Comparison of ENCODE assay signal across 8 mouse cellular contexts in genomic region chr13:22043503-22044431, GRCm38 (mm10). TPM values are rescaled to one million over a fixed set of nuclear protein-coding genes. Genes with fewer than 3 reads are reported as not detected.
DNase-seq lines count a peak whose midpoint lies in the region; ATAC-seq and TF ChIP-seq lines count a peak whose summit lies in the region.

No protein-coding gene starts in this region.

- peak overlapping the region; percentile 46 for H3K4me3 ChIP-seq in cortical plate, adult 2 months (ENCODE audit: insufficient read depth, low read length)
- H3K4me3 ChIP-seq in hindbrain, embryonic 12.5 days, result peak overlapping the region; percentile 35
- peak overlapping the region; percentile 39 for H3K4me3 ChIP-seq in stomach, embryonic 15.5 days (replicated peaks)

- no peaks in the 10 kb centered on the region for H3K9me3 ChIP-seq in hindbrain, embryonic 12.5 days (replicated peaks)
- no peaks in the 10 kb centered on the region for H3K9me3 ChIP-seq in stomach, embryonic 15.5 days

- H3K4me2 ChIP-seq in hindbrain, embryonic 12.5 days (replicated peaks), result peak overlapping the region; percentile 61
- peak overlapping the region; percentile 62 for H3K4me2 ChIP-seq in stomach, embryonic 15.5 days

- 1% methylated on average over 10 of the region's 14 CpGs for WGBS in hindbrain, embryonic 12.5 days
- under 1% methylated on average over 14 of the region's 14 CpGs for WGBS in stomach, embryonic 15.5 days

- no peak for TF ChIP-seq CTCF in cortical plate, adult 2 months (IDR thresholded peaks at IDR 0.05; ENCODE audit: extremely low read depth, insufficient read depth, low read length)

- H3K4me1 ChIP-seq in cortical plate, adult 2 months (ENCODE audit: control insufficient read depth, insufficient read depth, low read length), result no peaks in the 10 kb centered on the region
- peaks cover 20% of the 10 kb centered on the region for H3K4me1 ChIP-seq in hindbrain, embryonic 12.5 days
- peaks cover 8% of the 10 kb centered on the region; the same call in 1 of the 2 replicates for H3K4me1 ChIP-seq in stomach, embryonic 15.5 days

- DNase-seq in cerebellum, adult 11-12 months, result peak; percentile 45
- DNase-seq in cerebellum, postnatal 25 days, result no peak
- peak; percentile 89 for DNase-seq in 3T3-L1 (ENCODE audit: low read depth, low spot score)
- peak; percentile 57 for DNase-seq in lung, postnatal 25 days (ENCODE audit: low spot score)
- DNase-seq in T-cell, adult 2 months (ENCODE audit: low spot score), result no peak

- no peak overlapping the region for H3K27ac ChIP-seq in cortical plate, adult 2 months (ENCODE audit: insufficient read depth, low read length)
- peak overlapping the region; percentile 85 for H3K27ac ChIP-seq in hindbrain, embryonic 12.5 days
- H3K27ac ChIP-seq in stomach, embryonic 15.5 days, result peak overlapping the region; percentile 85

- peak; percentile 18 for ATAC-seq in hindbrain, embryonic 12.5 days (ENCODE audit: low FRiP score)
- peak; percentile 6; the same call in 1 of the 2 replicates for ATAC-seq in stomach, embryonic 15.5 days (ENCODE audit: insufficient read depth, low FRiP score, low read depth)

- no peaks in the 10 kb centered on the region for H3K36me3 ChIP-seq in hindbrain, embryonic 12.5 days
- no peaks in the 10 kb centered on the region for H3K36me3 ChIP-seq in stomach, embryonic 15.5 days

- H3K27me3 ChIP-seq in hindbrain, embryonic 12.5 days, result no peaks in the 10 kb centered on the region
- H3K27me3 ChIP-seq in stomach, embryonic 15.5 days (replicated peaks), result no peaks in the 10 kb centered on the region

- TF ChIP-seq POLR2A in cortical plate, adult 2 months (IDR thresholded peaks at IDR 0.05; ENCODE audit: extremely low read depth, insufficient read depth, low read length), result no peak

- H3K9ac ChIP-seq in hindbrain, embryonic 12.5 days, result peak overlapping the region; percentile 49
- peak overlapping the region; percentile 25; the same call in 1 of the 2 replicates for H3K9ac ChIP-seq in stomach, embryonic 15.5 days

RNA-seq across cellular contexts. Expression of gene Hist1h2bj, which starts 0.8 kb away (rescaled TPM):
- polyA plus RNA-seq in cortical plate, adult 2 months (2012; rRNA removed), result 0.64 and 0.69 TPM in 2 replicates
- 7.2 and 11.9 TPM in 2 replicates for polyA plus RNA-seq in hindbrain, embryonic 12.5 days (2016; fragmentation: Nextera tagmentation; extraction: Ambion mirVana)
- 7.8 and 8.5 TPM in 2 replicates for polyA plus RNA-seq in stomach, embryonic 15.5 days (2015; fragmentation: Nextera tagmentation; extraction: Ambion mirVana)

RNA-seq across cellular contexts. Expression of gene Hist1h2ag, which starts 1.0 kb away (rescaled TPM):
- polyA plus RNA-seq in cortical plate, adult 2 months (2012; rRNA removed), result 0.63 and 1.1 TPM in 2 replicates
- 52.7 and 56.3 TPM in 2 replicates for polyA plus RNA-seq in hindbrain, embryonic 12.5 days (2016; fragmentation: Nextera tagmentation; extraction: Ambion mirVana)
- 36.1 and 42.9 TPM in 2 replicates for polyA plus RNA-seq in stomach, embryonic 15.5 days (2015; fragmentation: Nextera tagmentation; extraction: Ambion mirVana)

RNA-seq across cellular contexts. Expression of gene Hist1h4i, which starts 2.6 kb away (rescaled TPM):
- 5.7 and 7.9 TPM in 2 replicates for polyA plus RNA-seq in cortical plate, adult 2 months (2012; rRNA removed)
- 18.2 and 20.9 TPM in 2 replicates for polyA plus RNA-seq in hindbrain, embryonic 12.5 days (2016; fragmentation: Nextera tagmentation; extraction: Ambion mirVana)
- polyA plus RNA-seq in stomach, embryonic 15.5 days (2015; fragmentation: Nextera tagmentation; extraction: Ambion mirVana), result 19.1 and 19.3 TPM in 2 replicates

RNA-seq across cellular contexts. Expression of gene Hist1h2bk, which starts 8.1 kb away (rescaled TPM):
- 0.50 and 0.64 TPM in 2 replicates for polyA plus RNA-seq in cortical plate, adult 2 months (2012; rRNA removed)
- polyA plus RNA-seq in hindbrain, embryonic 12.5 days (2016; fragmentation: Nextera tagmentation; extraction: Ambion mirVana), result 5.5 and 9.1 TPM in 2 replicates
- 4.6 and 5.5 TPM in 2 replicates for polyA plus RNA-seq in stomach, embryonic 15.5 days (2015; fragmentation: Nextera tagmentation; extraction: Ambion mirVana)

RNA-seq across cellular contexts. Expression of gene Hist1h2ah, which starts 8.4 kb away (rescaled TPM):
- 0.75 TPM in 1 of 2 replicates, not detected in the other for polyA plus RNA-seq in cortical plate, adult 2 months (2012; rRNA removed)
- polyA plus RNA-seq in hindbrain, embryonic 12.5 days (2016; fragmentation: Nextera tagmentation; extraction: Ambion mirVana), result 17.9 TPM in 1 of 2 replicates, not detected in the other
- 4.9 and 13.3 TPM in 2 replicates for polyA plus RNA-seq in stomach, embryonic 15.5 days (2015; fragmentation: Nextera tagmentation; extraction: Ambion mirVana)

Comparison
In these comparisons a context has a peak if more than half of its experiments do, and no peak if none do; other contexts are left out.
1. DNase-seq: peak in cerebellum, adult 11-12 months (single experiment), 3T3-L1 (single experiment) and lung, postnatal 25 days (single experiment); none in cerebellum, postnatal 25 days (0 of 2) and T-cell, adult 2 months (single experiment).
2. RNA of gene Hist1h2ag, which starts 1.0 kb away (polyA plus RNA-seq): 52.7 to 56.3 TPM in hindbrain, embryonic 12.5 days and 36.1 to 42.9 TPM in stomach, embryonic 15.5 days; 0.63 to 1.1 TPM in cortical plate, adult 2 months; every median in the first group is over 10 times any median in the second.
3. Peak in every context shown above with its lines, with median percentiles within 50 percentile points of each other: H3K4me3 ChIP-seq.